In the genomic region with DNA sequence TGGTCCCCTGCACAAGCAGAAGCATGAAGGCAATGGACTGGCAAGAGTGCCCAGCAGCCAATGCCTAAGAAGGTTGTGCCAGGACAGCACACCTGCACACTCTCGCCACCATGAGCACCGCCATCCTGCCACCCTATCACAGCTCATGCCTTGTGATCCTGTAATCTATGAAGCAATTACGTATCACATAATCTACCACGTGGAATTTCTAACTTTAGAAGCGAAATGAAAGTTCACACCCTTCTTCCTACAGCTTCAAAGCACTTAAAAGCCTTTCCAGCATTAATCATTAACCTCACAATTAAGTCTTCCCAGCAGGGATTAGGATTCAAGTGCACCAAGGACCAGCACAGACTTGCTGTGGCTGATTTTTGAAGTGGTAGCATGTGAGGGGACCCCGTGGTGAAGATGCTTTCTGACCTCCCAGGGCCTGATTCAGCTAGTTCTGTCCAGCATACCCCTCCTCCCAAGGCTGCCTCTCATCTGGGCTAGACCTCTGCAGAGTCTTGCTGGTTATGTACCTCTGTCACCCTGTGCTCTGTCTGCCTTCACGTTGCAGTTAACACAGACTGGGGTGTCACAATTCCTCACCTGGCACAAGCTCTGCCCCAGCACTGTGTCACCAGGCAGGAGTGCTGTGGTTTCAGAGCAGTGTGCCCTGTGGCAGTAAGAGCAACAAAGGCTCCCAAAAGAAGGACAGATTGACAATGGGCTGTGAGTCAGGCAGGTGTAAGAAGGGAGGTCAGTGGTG, we compare ENCODE assay signal across 15 mouse cellular contexts. TPM values are rescaled to one million over a fixed set of nuclear protein-coding genes. Genes with fewer than 3 reads are reported as not detected.
DNase-seq lines count a peak whose midpoint lies in the region; ATAC-seq and TF ChIP-seq lines count a peak whose summit lies in the region.
"Had no signal": no experiment of that assay in that cellular context is flagged by ENCODE, and none has a peak within 500 bp of the region (broad histone marks: within the 10 kb centered on the region; RNA-seq: fewer than 3 reads in every experiment).

No protein-coding gene starts in this region.

- intact Hi-C loops in left cerebral cortex, postnatal 36 days (cut with DNase I) = no loop called here

- WGBS in heart, embryonic 11.5 days (ENCODE audit: insufficient replicate concordance) = 54% methylated on average over 7 of the region's 7 CpGs
- WGBS in lung, embryonic 14.5 days = 32% methylated on average over 7 of the region's 7 CpGs
- 32% methylated on average over 7 of the region's 7 CpGs for WGBS in stomach, postnatal 0 days

- no peak overlapping the region for H3K9ac ChIP-seq in heart, embryonic 11.5 days (ENCODE audit: low read depth, low read length)
- no peak overlapping the region for H3K9ac ChIP-seq in lung, embryonic 14.5 days
- no peak overlapping the region for H3K9ac ChIP-seq in stomach, postnatal 0 days (ENCODE audit: low read length)
- H3K9ac ChIP-seq: limb, embryonic 15.5 days had no signal

- no peaks in the 10 kb centered on the region for H3K36me3 ChIP-seq in heart, embryonic 11.5 days (ENCODE audit: control insufficient read depth, insufficient read depth, low read length)
- H3K36me3 ChIP-seq in lung, embryonic 14.5 days (ENCODE audit: insufficient read depth) = no peaks in the 10 kb centered on the region
- no peaks in the 10 kb centered on the region for H3K36me3 ChIP-seq in stomach, postnatal 0 days (ENCODE audit: control insufficient read depth, insufficient read depth, low read length)
- H3K36me3 ChIP-seq: limb, embryonic 15.5 days had no signal

- no peaks in the 10 kb centered on the region for H3K27me3 ChIP-seq in heart, embryonic 11.5 days (ENCODE audit: control insufficient read depth, insufficient read depth, low read length)
- no peaks in the 10 kb centered on the region for H3K27me3 ChIP-seq in lung, embryonic 14.5 days (ENCODE audit: insufficient read depth, low read length)
- H3K27me3 ChIP-seq in stomach, postnatal 0 days (ENCODE audit: control insufficient read depth, insufficient read depth, low read length) = no peaks in the 10 kb centered on the region
- H3K27me3 ChIP-seq: limb, embryonic 15.5 days had no signal

- ATAC-seq in heart, embryonic 11.5 days (replicated peaks; ENCODE audit: insufficient number of reproducible peaks, low FRiP score, low TSS enrichment) = no peak
- peak; percentile 52; the same call in 1 of the 2 replicates for ATAC-seq in lung, embryonic 14.5 days (ENCODE audit: insufficient read depth)
- peak; percentile 65 for ATAC-seq in stomach, postnatal 0 days (ENCODE audit: low FRiP score, low TSS enrichment)

- no peaks in the 10 kb centered on the region for H3K9me3 ChIP-seq in heart, embryonic 11.5 days (replicated peaks; ENCODE audit: control insufficient read depth, low read length)
- no peaks in the 10 kb centered on the region for H3K9me3 ChIP-seq in lung, embryonic 14.5 days (ENCODE audit: low read depth, low read length)
- H3K9me3 ChIP-seq in stomach, postnatal 0 days (ENCODE audit: control insufficient read depth, low read length) = no peaks in the 10 kb centered on the region
- H3K9me3 ChIP-seq: limb, embryonic 15.5 days had no signal

- H3K4me3 ChIP-seq in heart, embryonic 11.5 days (ENCODE audit: low read depth, low read length) = no peak overlapping the region
- no peak overlapping the region for H3K4me3 ChIP-seq in lung, embryonic 14.5 days (ENCODE audit: low read depth, low read length)
- no peak overlapping the region for H3K4me3 ChIP-seq in stomach, postnatal 0 days (ENCODE audit: low read depth, low read length)
- H3K4me3 ChIP-seq: limb, embryonic 15.5 days had no signal

- peak; percentile 85 for DNase-seq in heart, adult 11 months
- peak; percentile 42 for DNase-seq in kidney, adult 9 months
- DNase-seq in lung, embryonic 14.5 days = peak; percentile 32
- peak; percentile 18 for DNase-seq in stomach, postnatal 0 days (ENCODE audit: low spot score)
- no peak for DNase-seq in layer of hippocampus, postnatal 25 days (ENCODE audit: extremely low spot score in 1 of 2, low spot score in 1 of 2)
- DNase-seq in testis, postnatal 10 days (ENCODE audit: low spot score) = no peak
- no peak for DNase-seq in left cerebral cortex, postnatal 36 days (ENCODE audit: low spot score in 2 of 2)
- DNase-seq: adrenal gland, postnatal 36 days; cerebellum, adult 18-20 months; right cerebral cortex, postnatal 14 days had no signal

- no peak overlapping the region for H3K27ac ChIP-seq in heart, embryonic 11.5 days (ENCODE audit: low read depth, low read length)
- H3K27ac ChIP-seq in lung, embryonic 14.5 days (ENCODE audit: low read depth) = no peak overlapping the region
- no peak overlapping the region; the same call in 1 of the 2 replicates for H3K27ac ChIP-seq in stomach, postnatal 0 days (replicated peaks)
- H3K27ac ChIP-seq: limb, embryonic 15.5 days had no signal

- TF ChIP-seq EP300 in stomach, postnatal 0 days (optimal IDR thresholded peaks at IDR 0.05) = no peak

- H3K4me2 ChIP-seq in heart, embryonic 11.5 days = no peak overlapping the region
- no peak overlapping the region for H3K4me2 ChIP-seq in lung, embryonic 14.5 days
- H3K4me2 ChIP-seq in stomach, postnatal 0 days (replicated peaks; ENCODE audit: low read depth) = no peak overlapping the region
- H3K4me2 ChIP-seq: limb, embryonic 15.5 days had no signal

- H3K4me1 ChIP-seq in heart, embryonic 11.5 days (ENCODE audit: control insufficient read depth, insufficient read depth, low read length) = no peaks in the 10 kb centered on the region
- H3K4me1 ChIP-seq in lung, embryonic 14.5 days (ENCODE audit: insufficient read depth) = no peaks in the 10 kb centered on the region
- H3K4me1 ChIP-seq in stomach, postnatal 0 days (replicated peaks; ENCODE audit: control insufficient read depth, insufficient read depth) = no peaks in the 10 kb centered on the region
- H3K4me1 ChIP-seq: limb, embryonic 15.5 days had no signal

- no peak for TF ChIP-seq CTCF in lung, embryonic 14.5 days (IDR thresholded peaks at IDR 0.05; ENCODE audit: low read depth)
- TF ChIP-seq CTCF in stomach, postnatal 0 days (IDR thresholded peaks at IDR 0.05; ENCODE audit: low read depth) = no peak

RNA-seq across cellular contexts. Expression of gene Slc25a1, which starts 17.2 kb away (rescaled TPM):
- polyA plus RNA-seq in heart, embryonic 11.5 days (2014; fragmentation: Nextera tagmentation; extraction: Ambion mirVana) = 35.9 and 39.5 TPM in 2 replicates
- 59.0 and 66.6 TPM in 2 replicates for polyA plus RNA-seq in lung, embryonic 14.5 days (2014; fragmentation: Nextera tagmentation; extraction: Ambion mirVana)
- polyA plus RNA-seq in stomach, postnatal 0 days (2015; fragmentation: Nextera tagmentation; extraction: Ambion mirVana) = 219 and 245 TPM in 2 replicates
- total RNA-seq in layer of hippocampus, postnatal 25 days (2021) = 10 to 100 TPM; 52.6 to 53.5 TPM
- total RNA-seq in left cerebral cortex, postnatal 36 days (2021) = 10 to 100 TPM; 38.5 to 44.9 TPM

RNA-seq across cellular contexts. Expression of gene Gsc2, which starts 30.4 kb away (rescaled TPM):
- not detected in 2 replicates for polyA plus RNA-seq in heart, embryonic 11.5 days (2014; fragmentation: Nextera tagmentation; extraction: Ambion mirVana)
- polyA plus RNA-seq in lung, embryonic 14.5 days (2014; fragmentation: Nextera tagmentation; extraction: Ambion mirVana) = 0.21 TPM in 1 of 2 replicates, not detected in the other
- 0.21 and 0.23 TPM in 2 replicates for polyA plus RNA-seq in stomach, postnatal 0 days (2015; fragmentation: Nextera tagmentation; extraction: Ambion mirVana)
- not detected for total RNA-seq in layer of hippocampus, postnatal 25 days (2021)
- total RNA-seq in left cerebral cortex, postnatal 36 days (2021) = not detected
- total RNA-seq: adrenal gland, postnatal 36 days; gastrocnemius, postnatal 4 days; left cerebral cortex, adult 18-20 months had no signal
- polyA plus RNA-seq: heart, embryonic 16.5 days; limb, embryonic 15.5 days had no signal

RNA-seq across cellular contexts. Expression of gene Ess2, which starts 34.1 kb away (rescaled TPM):
- 27.2 and 29.8 TPM in 2 replicates for polyA plus RNA-seq in heart, embryonic 11.5 days (2014; fragmentation: Nextera tagmentation; extraction: Ambion mirVana)
- 32.5 and 37.3 TPM in 2 replicates for polyA plus RNA-seq in lung, embryonic 14.5 days (2014; fragmentation: Nextera tagmentation; extraction: Ambion mirVana)
- polyA plus RNA-seq in stomach, postnatal 0 days (2015; fragmentation: Nextera tagmentation; extraction: Ambion mirVana) = 15.6 and 17.0 TPM in 2 replicates
- total RNA-seq in layer of hippocampus, postnatal 25 days (2021) = 10 to 100 TPM; 26.3 to 32.1 TPM
- 10 to 100 TPM; 26.1 to 31.1 TPM for total RNA-seq in left cerebral cortex, postnatal 36 days (2021)

RNA-seq across cellular contexts. Expression of gene Vpreb2, which starts 35.0 kb away (rescaled TPM):
- not detected in 2 replicates for polyA plus RNA-seq in heart, embryonic 11.5 days (2014; fragmentation: Nextera tagmentation; extraction: Ambion mirVana)
- not detected in 2 replicates for polyA plus RNA-seq in lung, embryonic 14.5 days (2014; fragmentation: Nextera tagmentation; extraction: Ambion mirVana)
- polyA plus RNA-seq in stomach, postnatal 0 days (2015; fragmentation: Nextera tagmentation; extraction: Ambion mirVana) = not detected in 2 replicates
- total RNA-seq in layer of hippocampus, postnatal 25 days (2021) = not detected
- total RNA-seq in left cerebral cortex, postnatal 36 days (2021) = not detected
- total RNA-seq: adrenal gland, postnatal 36 days; gastrocnemius, postnatal 4 days had no signal
- polyA plus RNA-seq: heart, embryonic 16.5 days; limb, embryonic 15.5 days had no signal

RNA-seq across cellular contexts. Expression of gene Tssk2, which starts 46.8 kb away (rescaled TPM):
- polyA plus RNA-seq in heart, embryonic 11.5 days (2014; fragmentation: Nextera tagmentation; extraction: Ambion mirVana) = 0.11 TPM in 1 of 2 replicates, not detected in the other
- not detected in 2 replicates for polyA plus RNA-seq in lung, embryonic 14.5 days (2014; fragmentation: Nextera tagmentation; extraction: Ambion mirVana)
- 0.07 TPM in 1 of 2 replicates, not detected in the other for polyA plus RNA-seq in stomach, postnatal 0 days (2015; fragmentation: Nextera tagmentation; extraction: Ambion mirVana)
- not detected for total RNA-seq in layer of hippocampus, postnatal 25 days (2021)
- total RNA-seq in left cerebral cortex, postnatal 36 days (2021) = not detected
- total RNA-seq: adrenal gland, postnatal 36 days; gastrocnemius, postnatal 4 days; left cerebral cortex, adult 18-20 months had no signal
- polyA plus RNA-seq: heart, embryonic 16.5 days; limb, embryonic 15.5 days had no signal

Comparison
In these comparisons a context has a peak if more than half of its experiments do, and no peak if none do; other contexts are left out.
1. DNase-seq: peak in heart, adult 11 months (single experiment), kidney, adult 9 months (single experiment), lung, embryonic 14.5 days (single experiment) and stomach, postnatal 0 days (single experiment); none in layer of hippocampus, postnatal 25 days (0 of 2), testis, postnatal 10 days (single experiment) and left cerebral cortex, postnatal 36 days (0 of 2).